Mouse (Mus musculus): ENCODE results near the gene Vmn2r97.
"Not testable (repeated sequence)": the region's sequence is repeated elsewhere in the genome, so short reads cannot be mapped to it uniquely, and the experiment has no call there.

Vmn2r97 gene

DNA sequence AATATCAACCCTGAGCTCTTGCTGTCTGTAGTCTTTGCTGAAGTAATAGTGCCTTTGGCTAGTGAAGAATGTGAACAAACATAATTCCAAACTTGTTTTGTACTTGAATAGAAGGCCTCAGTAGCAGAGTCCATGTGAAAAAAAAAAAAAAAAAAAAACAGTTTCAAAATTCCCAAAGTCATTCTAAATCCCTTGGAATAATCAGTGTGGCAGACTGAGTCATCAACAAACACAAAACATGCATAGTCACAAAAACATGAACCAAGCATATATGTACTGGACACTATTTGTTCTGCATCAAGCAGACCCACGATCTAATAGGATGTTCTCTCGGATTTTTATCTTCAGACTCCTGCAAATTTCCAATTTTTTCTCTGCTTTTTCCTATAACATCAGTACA, at the start of gene Vmn2r97:
Vmn2r97 (plus strand) TSS at position 301 of the 400 bp plus-strand sequence.
- DNase-seq (ENCODE audit: low read depth, low spot score), result not testable (repeated sequence)

DNA sequence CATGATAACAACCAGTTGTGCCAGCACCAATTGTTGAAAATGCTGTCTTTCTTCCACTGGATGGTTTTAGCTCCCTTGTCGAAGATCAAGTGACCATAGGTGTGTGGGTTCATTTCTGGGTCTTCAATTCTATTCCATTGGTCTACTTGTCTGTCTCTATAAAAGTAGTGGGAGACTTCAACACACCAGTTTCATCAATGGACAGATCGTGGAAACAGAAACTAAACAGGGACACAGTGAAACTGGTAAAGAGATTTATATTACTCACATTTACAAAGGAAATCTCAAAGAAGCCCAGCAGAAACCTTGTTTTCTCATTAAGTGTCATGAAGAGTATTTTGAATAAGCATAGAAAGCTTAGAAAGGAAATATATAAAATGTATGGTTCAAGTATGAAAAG, 31.7 kb upstream of the Vmn2r97 start:
- not testable (repeated sequence) for DNase-seq (ENCODE audit: low read depth, low spot score)

DNA sequence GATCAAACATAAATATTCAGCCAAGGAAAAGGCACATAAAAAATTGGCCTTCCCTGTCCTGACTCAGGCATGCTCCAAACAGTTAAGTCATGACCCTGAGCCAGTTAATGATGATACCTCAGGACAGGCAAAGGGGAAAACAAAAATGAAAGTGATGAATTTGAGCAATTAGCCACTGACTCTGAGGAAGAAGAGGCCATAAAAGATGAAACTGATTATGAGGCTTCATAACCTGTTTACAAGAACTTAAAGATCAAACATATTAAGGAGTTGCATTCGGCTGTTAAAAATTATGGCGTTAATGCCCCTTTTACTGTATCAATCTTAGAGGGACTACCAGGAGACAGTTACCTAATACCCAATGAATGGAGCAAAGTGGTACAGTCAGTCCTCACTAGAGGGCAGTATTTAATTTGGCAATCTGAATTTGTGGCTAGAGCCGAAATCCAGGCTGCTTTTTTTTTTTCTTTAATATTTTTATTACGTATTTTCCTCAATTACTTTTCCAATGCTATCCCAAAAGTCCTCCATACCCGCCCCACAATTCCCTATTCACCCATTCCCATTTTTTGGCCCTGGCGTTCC, 24.3 kb upstream of the Vmn2r97 start:
- DNase-seq (ENCODE audit: low read depth, low spot score), result no peak

DNA sequence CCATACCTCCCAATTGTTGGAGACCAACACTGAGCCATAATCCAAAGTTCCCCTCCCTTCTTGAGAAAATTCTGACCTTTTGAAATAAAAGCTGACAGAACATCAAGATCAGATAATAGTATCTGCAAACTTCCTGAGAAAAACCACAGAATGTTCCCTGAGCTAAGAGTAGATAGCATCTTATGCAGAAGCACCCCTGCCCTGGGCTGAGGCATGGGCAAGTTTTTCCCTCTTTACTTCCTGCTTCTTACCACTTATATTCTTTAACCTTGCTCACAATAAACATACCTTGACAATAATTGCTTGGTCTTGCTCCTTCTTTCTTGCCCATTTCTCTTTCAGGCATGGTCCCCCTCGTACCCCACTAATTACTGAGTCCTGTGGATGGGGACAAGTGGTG, 43.7 kb downstream of the Vmn2r97 start:
- not testable (repeated sequence) for DNase-seq (ENCODE audit: low read depth, low spot score)

DNA sequence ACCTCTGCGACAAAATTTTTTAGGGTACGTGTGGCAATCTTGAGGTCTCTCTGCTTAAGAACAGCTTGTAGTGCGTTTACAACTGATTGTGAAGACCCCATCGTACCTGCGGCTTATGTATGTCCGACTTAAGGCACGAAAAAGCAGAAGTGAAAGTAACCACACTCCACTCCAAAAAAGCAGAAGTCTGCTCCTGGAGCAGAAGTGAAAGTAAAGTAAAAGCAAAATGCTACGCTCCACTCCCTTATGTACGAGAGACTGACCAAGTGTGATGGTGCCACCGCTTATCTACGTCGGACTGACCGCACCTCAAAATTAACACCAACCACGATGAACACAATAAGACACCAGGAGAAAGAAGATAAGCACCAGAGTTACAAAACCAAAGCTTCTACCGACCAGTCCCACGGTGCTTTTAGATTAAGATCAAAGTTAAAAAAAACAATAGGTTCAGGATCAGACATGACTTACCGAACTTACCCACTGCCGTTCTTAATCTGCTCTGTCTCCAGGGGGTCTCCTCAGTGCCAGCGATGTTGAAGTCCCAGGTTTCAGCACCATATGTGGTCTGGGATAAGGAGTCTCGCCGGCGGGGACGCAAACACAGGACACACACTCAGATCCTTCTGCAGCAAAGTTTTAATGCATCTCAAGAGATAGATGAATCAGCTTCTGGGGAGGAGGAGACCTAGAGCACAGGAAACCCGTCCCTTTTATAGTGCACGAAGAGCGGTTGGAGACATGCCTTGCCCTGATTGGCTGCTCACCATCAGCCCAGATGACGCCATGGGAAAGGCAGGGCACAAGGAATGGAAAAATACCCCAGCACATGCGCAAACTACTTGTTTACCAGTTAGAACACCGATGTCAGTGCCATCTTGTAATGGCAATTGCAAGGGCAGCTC, 54.5 kb downstream of the Vmn2r97 start:
- DNase-seq (ENCODE audit: low read depth, low spot score), result peak; percentile 17
